Mouse (Mus musculus) forebrain, embryonic 16.5 days (tissue): ENCODE data around the gene Pkp4. TPM values are rescaled to one million over a fixed set of nuclear protein-coding genes. Genes with fewer than 3 reads are reported as not detected.
A peak's percentile ranks its signal among the peaks of the same experiment; 100 is the strongest.

Experiments
- ATAC-seq: fragments of 200-750 bp; cut with Nextera tagmentation; 2 replicates; pipeline ENCODE4 v1.8.0; 2017; ENCODE audit warnings: mild to moderate bottlenecking, moderate library complexity
- H3K27ac ChIP-seq: fragments of 300-500 bp; sonication (generic); 2 replicates; pipeline ENCODE4 v1.5.1; 2014; ENCODE audit warnings: low read length, control low read depth
- H3K27me3 ChIP-seq: fragments of 300-500 bp; sonication (generic); replicated peaks from 2 replicates; pipeline ENCODE4 v1.6.1; 2014; ENCODE audit warnings: low read length; ENCODE audit not compliant: control insufficient read depth, insufficient read depth
- H3K36me3 ChIP-seq: fragments of 300-500 bp; sonication (generic); 2 replicates; pipeline ENCODE4 v1.6.1; 2014; ENCODE audit not compliant: control insufficient read depth, insufficient read depth
- H3K4me1 ChIP-seq: fragments of 300-500 bp; sonication (generic); replicated peaks from 2 replicates; pipeline ENCODE4 v1.6.1; 2014; ENCODE audit warnings: low read length; ENCODE audit not compliant: control insufficient read depth, insufficient read depth
- H3K4me2 ChIP-seq: fragments of 300-500 bp; sonication (generic); 2 replicates; pipeline ENCODE4 v1.6.1; 2014; ENCODE audit warnings: mild to moderate bottlenecking, low read length, control low read depth
- H3K4me3 ChIP-seq: fragments of 300-500 bp; sonication (generic); replicated peaks from 2 replicates; pipeline ENCODE4 v1.5.1; 2014; ENCODE audit warnings: mild to moderate bottlenecking, low read length, control low read depth
- H3K9ac ChIP-seq: fragments of 300-500 bp; sonication (generic); replicated peaks from 2 replicates; pipeline ENCODE4 v1.6.1; 2014; ENCODE audit warnings: low read depth, low read length, control low read depth
- H3K9me3 ChIP-seq: fragments of 300-500 bp; sonication (generic); 2 replicates; pipeline ENCODE4 v1.6.1; 2016; ENCODE audit warnings: low read length; ENCODE audit not compliant: control insufficient read depth
- WGBS: fragments of 180-500 bp; shearing (Covaris S2); extraction: QIAGEN DNeasy Blood & Tissue Kit; methylation state at CpG from one replicate; pipeline ENCODE4 v1.1.7; 2014; 5-methylcytosine and 5-hydroxymethylcytosine counted together
- polyA plus RNA-seq: library from polyadenylated mRNA; unstranded; fragments of >200 nt; fragmentation: Nextera tagmentation; extraction: Ambion mirVana; gene quantifications from 2 replicates; pipeline ENCODE4 v1.2.1, GENCODE M21; 2015

The Pkp4 gene
- polyA plus RNA-seq, 1 experiment from 2014 or later, result 26.3 TPM

- Histone ChIP-seq H3K9ac (peak overlapping the region; percentile 76), H3K4me1 (peaks cover 15% of the 10 kb centered on the region), H3K4me2 (peak overlapping the region; percentile 65), H3K9me3 (no peaks in the 10 kb centered on the region), H3K36me3 (no peaks in the 10 kb centered on the region), H3K4me3 (peak overlapping the region; percentile 90), H3K27me3 (no peaks in the 10 kb centered on the region), H3K27ac (no peak overlapping the region)
- ATAC-seq, result no peak
- WGBS, result 23% methylated on average over 8 of the region's 8 CpGs
Observed at GRCm38 (mm10) chr2:59162285-59162600, 1.6 kb downstream of the Pkp4 start.

GRCm38 (mm10) chr2:59166976-59167375, 6.3 kb downstream of the Pkp4 start:
- Histone ChIP-seq H3K4me2 (no peak overlapping the region), H3K27me3 (no peaks in the 10 kb centered on the region), H3K4me1 (peaks cover 11% of the 10 kb centered on the region), H3K9ac (no peak overlapping the region), H3K4me3 (no peak overlapping the region), H3K36me3 (no peaks in the 10 kb centered on the region), H3K27ac (no peak overlapping the region), H3K9me3 (no peaks in the 10 kb centered on the region)
- 86% methylated on average over 4 of the region's 4 CpGs for WGBS
- ATAC-seq, result no peak

GRCm38 (mm10) chr2:59167830-59168229, 7.2 kb downstream of the Pkp4 start:
- Histone ChIP-seq H3K36me3 (no peaks in the 10 kb centered on the region), H3K9me3 (no peaks in the 10 kb centered on the region), H3K4me2 (no peak overlapping the region), H3K4me1 (peaks cover 8% of the 10 kb centered on the region), H3K9ac (no peak overlapping the region), H3K4me3 (no peak overlapping the region), H3K27ac (no peak overlapping the region), H3K27me3 (no peaks in the 10 kb centered on the region)
- no peak for ATAC-seq
- WGBS, result 89% methylated on average over 4 of the region's 4 CpGs

GRCm38 (mm10) chr2:59169572-59170207, 9.0 kb downstream of the Pkp4 start:
- ATAC-seq, result no peak
- no peaks in the 10 kb centered on the region for H3K27me3 ChIP-seq
- 75% methylated on average over 9 of the region's 9 CpGs for WGBS
- no peak overlapping the region for H3K4me3 ChIP-seq
- H3K4me2 ChIP-seq, result no peak overlapping the region
- H3K9me3 ChIP-seq, result no peaks in the 10 kb centered on the region
- no peak overlapping the region for H3K9ac ChIP-seq
- no peaks in the 10 kb centered on the region for H3K36me3 ChIP-seq
- no peak overlapping the region for H3K27ac ChIP-seq
- no peaks in the 10 kb centered on the region for H3K4me1 ChIP-seq

DNA sequence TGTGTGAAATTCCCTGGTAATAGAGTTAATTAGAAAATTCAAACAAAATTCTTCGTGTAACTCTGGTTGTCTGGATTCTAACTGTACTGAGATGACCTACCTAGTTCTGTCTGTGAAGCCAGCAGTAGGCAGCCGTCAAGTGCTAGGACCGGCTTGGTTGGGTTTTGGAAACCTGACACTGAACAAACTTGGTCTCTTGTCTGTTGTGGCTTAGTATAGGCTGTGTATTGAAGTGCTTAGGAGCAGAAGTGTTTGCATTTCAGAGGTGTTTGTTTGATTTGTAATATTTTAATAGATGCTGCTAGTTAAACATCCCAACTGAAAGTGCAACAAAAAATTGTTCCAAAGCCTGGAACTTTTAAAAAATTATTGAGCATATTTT, 9.5 kb downstream of the Pkp4 start:
- Histone ChIP-seq H3K4me1 (no peaks in the 10 kb centered on the region), H3K9ac (no peak overlapping the region), H3K4me2 (no peak overlapping the region), H3K36me3 (no peaks in the 10 kb centered on the region), H3K27me3 (no peaks in the 10 kb centered on the region), H3K9me3 (no peaks in the 10 kb centered on the region), H3K27ac (no peak overlapping the region), H3K4me3 (no peak overlapping the region)
- no peak for ATAC-seq
- 80% methylated on average over 3 of the region's 3 CpGs for whole genome bisulfite sequencing

- H3K27me3 ChIP-seq, result no peaks in the 10 kb centered on the region
- H3K27ac ChIP-seq, result no peak overlapping the region
- ATAC-seq, result no peak
- no peak overlapping the region for H3K4me3 ChIP-seq
- H3K36me3 ChIP-seq, result no peaks in the 10 kb centered on the region
- no peak overlapping the region for H3K9ac ChIP-seq
- H3K4me1 ChIP-seq, result no peaks in the 10 kb centered on the region
- no peak overlapping the region for H3K4me2 ChIP-seq
- H3K9me3 ChIP-seq, result no peaks in the 10 kb centered on the region
- WGBS, result 96% methylated on average over 5 of the region's 5 CpGs
Observed at GRCm38 (mm10) chr2:59170593-59170992, 9.9 kb downstream of the Pkp4 start.

GRCm38 (mm10) chr2:59171533-59171932, 10.9 kb downstream of the Pkp4 start:
- no peak overlapping the region for H3K4me3 ChIP-seq
- H3K27ac ChIP-seq, result no peak overlapping the region
- H3K4me1 ChIP-seq, result no peaks in the 10 kb centered on the region
- no peak overlapping the region for H3K4me2 ChIP-seq
- H3K36me3 ChIP-seq, result no peaks in the 10 kb centered on the region
- no peaks in the 10 kb centered on the region for H3K9me3 ChIP-seq
- 87% methylated on average over 5 of the region's 5 CpGs for WGBS
- no peaks in the 10 kb centered on the region for H3K27me3 ChIP-seq
- no peak for ATAC-seq
- H3K9ac ChIP-seq, result no peak overlapping the region

GRCm38 (mm10) chr2:59175926-59176325, 15.3 kb downstream of the Pkp4 start:
- Histone ChIP-seq H3K4me2 (no peak overlapping the region), H3K9me3 (no peaks in the 10 kb centered on the region)

GRCm38 (mm10) chr2:59178191-59178590, 17.5 kb downstream of the Pkp4 start:
- ATAC-seq, result peak; percentile 63
- H3K27me3 ChIP-seq, result no peaks in the 10 kb centered on the region
- no peaks in the 10 kb centered on the region for H3K36me3 ChIP-seq
- no peak overlapping the region for H3K4me2 ChIP-seq
- no peak overlapping the region for H3K9ac ChIP-seq
- H3K27ac ChIP-seq, result no peak overlapping the region
- no peaks in the 10 kb centered on the region for H3K9me3 ChIP-seq
- H3K4me1 ChIP-seq, result peaks cover 4% of the 10 kb centered on the region
- 73% methylated on average over 8 of the region's 8 CpGs for WGBS
- no peak overlapping the region for H3K4me3 ChIP-seq

More at GRCm38 (mm10) chr2:59175926-59176325, 15.3 kb downstream of the Pkp4 start:
- 96% methylated on average over 6 of the region's 6 CpGs for WGBS
- Histone ChIP-seq H3K9ac (no peak overlapping the region), H3K36me3 (no peaks in the 10 kb centered on the region), H3K27me3 (no peaks in the 10 kb centered on the region), H3K4me1 (peaks cover 4% of the 10 kb centered on the region), H3K27ac (no peak overlapping the region), H3K4me3 (no peak overlapping the region)
- ATAC-seq, result no peak

GRCm38 (mm10) chr2:59178960-59179359, 18.3 kb downstream of the Pkp4 start:
- Histone ChIP-seq H3K36me3 (no peaks in the 10 kb centered on the region), H3K27me3 (no peaks in the 10 kb centered on the region), H3K9ac (no peak overlapping the region), H3K4me2 (no peak overlapping the region), H3K4me1 (peaks cover 4% of the 10 kb centered on the region), H3K9me3 (no peaks in the 10 kb centered on the region), H3K27ac (no peak overlapping the region), H3K4me3 (no peak overlapping the region)
- 72% methylated on average over 4 of the region's 4 CpGs for WGBS
- ATAC-seq, result no peak
